Mouse (Mus musculus) embryonic fibroblast, embryonic 13.5 days (primary cell): Measurements from ENCODE around the gene Kiss1r. TPM values are rescaled to one million over a fixed set of nuclear protein-coding genes. Genes with fewer than 3 reads are reported as not detected.

Experiments
- H3K27ac ChIP-seq: 2 replicates; pipeline ENCODE4 v1.5.1; 2012; ENCODE audit warnings: low read length, control low read depth, inconsistent platforms; ENCODE audit not compliant: insufficient read depth
- H3K4me1 ChIP-seq: 2 replicates; pipeline ENCODE4 v1.6.1; 2011; ENCODE audit warnings: low read length; ENCODE audit not compliant: control insufficient read depth, insufficient read depth
- H3K4me3 ChIP-seq: 2 replicates; pipeline ENCODE4 v1.5.1; 2011; ENCODE audit warnings: mild to moderate bottlenecking, control low read depth, low read length; ENCODE audit not compliant: insufficient read depth
- CTCF ChIP-seq: IDR thresholded peaks from 2 replicates; pipeline ENCODE4 v1.5.1; 2011; ENCODE audit warnings: mild to moderate bottlenecking, control low read depth, low read length, moderate library complexity, borderline replicate concordance; ENCODE audit not compliant: insufficient read depth
- POLR2A ChIP-seq: IDR thresholded peaks from 2 replicates; pipeline ENCODE4 v1.6.1; 2011; ENCODE audit warnings: low read depth, mild to moderate bottlenecking, control low read depth, low read length, moderate library complexity
- polyA plus RNA-seq: library from polyadenylated mRNA; stranded (reverse); fragments of >200 nt; gene quantifications from 2 replicates; pipeline ENCODE4 v1.2.4, GENCODE M21; 2011; ENCODE audit warnings: low read depth; ENCODE audit not compliant: missing spikeins, insufficient read length

Kiss1r gene
- polyA plus RNA-seq, 1 experiment, result 0.44 TPM

- Histone ChIP-seq H3K27ac (no peak overlapping the region), H3K4me3 (no peak overlapping the region), H3K4me1 (peaks cover 14% of the 10 kb centered on the region)
- TF ChIP-seq POLR2A, result no peak
- TF ChIP-seq CTCF, result no peak
Observed at GRCm38 (mm10) chr10:79929967-79930825, 13.4 kb downstream of the Kiss1r start.

- Histone ChIP-seq H3K4me1 (peaks cover 14% of the 10 kb centered on the region), H3K4me3 (no peak overlapping the region), H3K27ac (no peak overlapping the region)
- no peak for TF ChIP-seq POLR2A
Observed at GRCm38 (mm10) chr10:79930826-79931186, 14.0 kb downstream of the Kiss1r start.

GRCm38 (mm10) chr10:79931797-79932196 lies 15.0 kb downstream of the Kiss1r start:
- Histone ChIP-seq H3K27ac (no peak overlapping the region), H3K4me3 (no peak overlapping the region), H3K4me1 (peaks cover 17% of the 10 kb centered on the region)
- TF ChIP-seq CTCF (no peak), POLR2A (no peak)

- H3K27ac ChIP-seq, result no peak overlapping the region
- peaks cover 17% of the 10 kb centered on the region for H3K4me1 ChIP-seq
- TF ChIP-seq POLR2A, result no peak
- no peak for TF ChIP-seq CTCF
- H3K4me3 ChIP-seq, result no peak overlapping the region
Observed at GRCm38 (mm10) chr10:79932736-79933135, 16.0 kb downstream of the Kiss1r start.

DNA sequence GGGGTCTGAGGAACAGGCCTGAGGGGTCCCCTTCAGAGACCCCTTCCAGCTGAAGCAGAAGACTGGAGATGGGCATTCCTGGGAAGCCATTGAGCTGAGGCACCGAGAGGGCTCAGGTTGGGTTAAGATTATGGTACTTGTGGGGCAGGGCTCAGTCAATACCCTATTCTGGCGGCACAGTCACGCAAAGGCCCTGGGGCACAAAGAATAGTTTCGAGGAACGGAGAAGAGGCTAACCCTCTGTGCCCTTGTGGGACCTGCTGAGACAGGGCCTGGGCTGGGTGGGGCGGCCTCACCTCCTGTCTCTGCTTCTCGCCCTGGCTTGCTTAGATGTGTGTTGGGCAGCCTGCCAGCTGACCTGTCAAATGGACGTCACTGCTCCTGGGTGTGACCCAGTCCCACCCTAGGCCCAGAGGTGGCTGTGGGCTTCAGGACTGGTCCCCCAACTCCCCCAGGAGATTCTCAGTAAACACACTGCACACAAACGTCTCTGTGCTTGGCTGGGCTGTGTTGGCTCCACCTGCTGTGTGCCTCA lies 16.4 kb downstream of the Kiss1r start:
- H3K4me3 ChIP-seq, result no peak overlapping the region
- peaks cover 17% of the 10 kb centered on the region for H3K4me1 ChIP-seq
- no peak overlapping the region for H3K27ac ChIP-seq
- TF ChIP-seq POLR2A, result no peak
- TF ChIP-seq CTCF, result no peak

DNA sequence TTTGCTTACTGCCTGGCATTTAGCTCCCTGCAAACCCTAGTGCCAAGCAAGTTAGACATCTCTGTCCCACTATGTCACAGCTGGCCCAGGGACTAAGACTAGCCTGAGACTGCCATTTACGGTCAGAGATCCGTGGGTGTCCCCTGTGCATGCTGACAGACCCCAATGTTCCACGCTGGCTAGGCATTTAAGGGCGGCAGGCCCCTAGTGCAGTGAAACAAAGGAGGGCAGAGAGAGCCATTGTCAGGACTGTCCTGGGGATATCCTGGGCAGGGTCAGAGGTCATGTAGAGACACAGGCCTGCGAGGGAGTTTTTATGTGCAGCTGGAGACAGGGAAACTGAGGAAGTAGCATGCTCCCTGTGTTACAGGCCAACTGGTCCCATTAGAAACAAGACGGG lies 17.1 kb downstream of the Kiss1r start:
- peaks cover 17% of the 10 kb centered on the region for H3K4me1 ChIP-seq
- no peak overlapping the region for H3K27ac ChIP-seq
- H3K4me3 ChIP-seq, result no peak overlapping the region
- no peak for TF ChIP-seq CTCF
- TF ChIP-seq POLR2A, result no peak

DNA sequence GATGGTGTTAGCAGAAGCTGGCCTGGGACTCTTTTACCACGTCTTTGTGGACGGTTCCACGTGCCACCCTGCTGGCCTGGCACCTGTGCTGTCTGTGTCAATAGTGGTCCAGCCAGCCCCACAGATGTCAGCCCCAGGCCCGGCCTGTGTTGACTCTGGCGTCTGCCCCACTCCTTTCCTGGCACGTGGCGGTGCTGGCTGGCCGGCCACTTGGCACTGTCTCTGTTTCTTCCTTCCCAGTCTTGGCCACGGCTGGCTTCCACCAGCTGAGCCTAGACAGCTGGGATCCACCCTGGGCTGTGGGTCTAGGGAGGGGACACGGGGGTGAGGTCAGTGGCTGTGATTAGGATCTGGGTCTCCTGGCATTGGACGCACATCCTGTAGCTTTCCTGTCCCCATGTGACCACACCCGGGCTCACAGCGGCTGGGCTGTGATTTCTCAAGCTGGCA lies 17.5 kb downstream of the Kiss1r start:
- no peak overlapping the region for H3K4me3 ChIP-seq
- H3K27ac ChIP-seq, result no peak overlapping the region
- H3K4me1 ChIP-seq, result peaks cover 17% of the 10 kb centered on the region
- no peak for TF ChIP-seq CTCF
- no peak for TF ChIP-seq POLR2A

GRCm38 (mm10) chr10:79934794-79935569 lies 18.2 kb downstream of the Kiss1r start:
- H3K27ac ChIP-seq, result no peak overlapping the region

DNA sequence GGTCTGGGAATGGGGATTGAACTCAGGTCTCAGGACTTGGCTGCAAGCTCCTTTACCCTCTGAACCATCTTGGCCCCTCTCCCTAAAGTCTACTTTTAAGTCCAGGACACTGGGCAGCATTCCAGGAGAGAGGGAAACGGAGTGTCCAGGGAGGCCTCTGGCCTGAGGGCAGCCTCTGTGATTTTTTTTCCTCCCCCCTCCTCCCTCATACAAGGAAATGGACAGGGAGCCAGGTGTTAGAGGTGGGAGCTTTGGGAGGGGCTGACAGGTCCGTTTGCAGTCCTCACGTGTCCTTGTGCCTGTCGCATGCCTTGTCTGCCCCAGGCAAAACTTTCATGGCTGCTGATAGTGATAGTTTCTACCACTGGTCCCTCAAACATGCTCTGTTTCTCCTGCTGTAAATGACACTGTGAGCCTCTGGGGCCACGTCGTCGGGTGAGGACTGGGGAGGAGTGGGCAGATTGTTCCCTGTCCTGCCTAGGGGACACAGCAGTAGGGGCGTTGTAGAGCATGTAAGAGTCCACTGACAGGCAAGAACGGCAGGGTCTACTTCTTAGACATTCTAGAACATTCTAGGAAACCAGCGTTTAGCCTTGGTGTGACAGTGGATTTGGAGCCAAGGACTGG lies 19.6 kb downstream of the Kiss1r start:
- no peak for TF ChIP-seq POLR2A
- TF ChIP-seq CTCF, result no peak
- Histone ChIP-seq H3K4me3 (no peak overlapping the region), H3K4me1 (peaks cover 17% of the 10 kb centered on the region), H3K27ac (no peak overlapping the region)

More at GRCm38 (mm10) chr10:79934794-79935569, 18.2 kb downstream of the Kiss1r start:
- TF ChIP-seq POLR2A (no peak), CTCF (no peak)
- Histone ChIP-seq H3K4me3 (no peak overlapping the region), H3K4me1 (peaks cover 17% of the 10 kb centered on the region)
